Mouse (Mus musculus): ENCODE data around the gene Snx11.
"Not testable (repeated sequence)": the region's sequence is repeated elsewhere in the genome, so short reads cannot be mapped to it uniquely, and the experiment has no call there.

Snx11 gene

DNA sequence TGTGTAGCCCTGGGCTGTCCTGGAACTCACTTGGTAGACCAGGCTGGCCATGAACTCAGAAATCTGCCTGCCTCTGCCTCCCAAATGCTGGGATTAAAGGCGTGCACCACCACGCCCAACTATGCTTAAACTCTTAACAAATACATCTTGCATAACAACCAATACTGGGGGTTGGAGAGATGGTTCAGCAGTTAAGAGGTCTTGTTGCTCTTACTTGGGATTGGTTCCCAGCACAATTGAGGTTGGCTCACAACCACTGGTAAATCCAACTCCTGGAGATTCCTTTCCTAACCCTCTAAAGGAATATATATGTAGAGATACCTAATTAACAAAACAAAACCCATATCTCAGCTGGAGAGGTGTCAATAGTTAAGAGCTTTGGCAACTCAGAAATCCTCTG lies 18.7 kb upstream of the Snx11 start:
- DNase-seq (ENCODE audit: low read depth, low spot score) = no peak

DNA sequence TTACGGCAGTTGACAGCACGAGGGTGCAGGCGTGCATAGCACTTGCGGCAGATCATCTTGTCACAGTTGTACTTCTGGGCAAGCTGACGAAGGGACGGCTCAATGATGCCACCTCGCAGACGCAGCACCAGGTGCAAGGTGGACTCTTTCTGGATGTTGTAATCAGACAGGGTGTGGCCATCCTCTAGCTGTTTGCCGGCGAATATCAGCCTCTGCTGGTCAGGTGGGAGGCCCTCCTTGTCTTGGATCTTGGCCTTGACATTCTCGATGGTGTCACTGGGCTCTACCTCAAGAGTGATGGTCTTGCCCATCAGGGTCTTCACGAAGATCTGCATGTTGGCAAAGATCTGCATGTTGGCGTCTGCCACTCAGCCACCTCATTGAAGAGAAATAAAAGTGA lies 18.1 kb upstream of the Snx11 start:
- no peak for DNase-seq (ENCODE audit: low read depth, low spot score)

- DNase-seq (ENCODE audit: low read depth, low spot score) = no peak
These were observed 13.3 kb upstream of the Snx11 start for GRCm38 (mm10) chr11:96790681-96791080.

DNA sequence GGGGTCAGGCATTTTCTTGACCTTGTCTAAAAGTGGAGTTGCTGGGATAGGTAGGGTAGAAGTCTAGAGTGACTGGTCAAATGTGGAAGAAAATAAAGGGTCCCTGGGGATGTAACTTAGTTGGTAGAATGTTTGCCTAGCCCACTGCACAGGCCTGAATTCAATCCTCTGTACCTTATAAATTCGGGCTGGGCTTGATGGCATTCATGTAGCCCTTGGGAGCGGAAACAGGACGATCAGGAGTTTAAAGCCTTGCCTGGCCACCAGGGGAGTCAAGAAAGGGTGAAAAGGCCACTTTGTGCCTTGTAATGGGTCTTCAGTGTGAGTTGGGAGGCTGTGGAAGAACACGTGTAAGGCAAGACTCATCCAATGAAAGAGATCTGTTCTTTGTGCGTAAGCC lies 12.6 kb upstream of the Snx11 start:
- DNase-seq (ENCODE audit: low read depth, low spot score) = no peak

DNA sequence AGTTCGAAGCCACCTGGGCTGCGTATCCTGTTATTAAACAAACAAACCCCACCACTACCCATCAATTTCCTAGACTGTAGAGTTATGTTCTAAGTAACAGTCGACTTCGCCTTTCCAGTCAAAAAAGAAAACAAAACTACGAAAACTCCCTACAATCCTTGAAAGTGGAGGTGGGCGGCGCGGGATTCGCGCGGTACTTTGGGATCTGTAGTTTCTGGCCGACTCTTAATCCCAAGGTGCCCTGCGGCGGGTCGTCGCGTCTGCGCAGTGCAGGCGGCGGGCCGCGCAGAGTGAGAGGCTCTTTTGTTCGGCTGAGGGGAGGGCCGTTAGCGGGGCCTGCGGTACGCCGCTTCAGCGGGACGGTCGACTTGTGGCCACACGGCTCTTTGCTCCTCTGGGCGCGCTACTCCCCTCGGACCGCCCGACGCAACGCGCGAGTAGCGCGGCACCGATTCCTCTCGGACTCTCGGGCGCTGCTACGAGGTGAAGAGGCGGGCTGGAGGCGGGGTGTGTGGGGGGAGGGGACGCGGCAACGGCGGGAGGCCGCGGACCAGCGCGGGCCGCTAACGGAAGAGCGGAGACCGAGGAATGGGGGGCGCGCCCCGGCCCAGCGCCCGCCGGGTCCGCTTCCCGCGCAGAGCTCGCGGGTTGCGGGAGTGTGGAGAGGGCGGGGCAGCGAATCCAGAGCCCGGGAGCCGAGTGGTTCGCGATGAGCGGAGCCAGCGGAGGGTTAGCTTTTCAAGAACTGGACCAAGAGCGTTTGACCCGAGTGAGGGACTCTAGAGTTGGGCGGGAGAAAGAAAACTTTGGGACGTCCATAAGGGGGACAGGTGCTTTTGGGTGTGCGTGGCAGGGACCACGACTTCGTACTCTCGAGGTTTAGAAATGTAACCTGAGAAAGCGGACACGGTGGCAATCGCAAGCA lies 11.8 kb upstream of the Snx11 start, which contains the start of gene Cbx1:
Gene Cbx1 (plus strand): TSS at position 257 of the 925 bp plus-strand sequence.
- peak; percentile 92 for DNase-seq (ENCODE audit: low read depth, low spot score)

- no peak for DNase-seq (ENCODE audit: low read depth, low spot score)
These were observed 9.5 kb upstream of the Snx11 start for GRCm38 (mm10) chr11:96786731-96787450.

GRCm38 (mm10) chr11:96784847-96785246 lies 7.5 kb upstream of the Snx11 start:
- DNase-seq (ENCODE audit: low read depth, low spot score) = peak; percentile 78

GRCm38 (mm10) chr11:96781425-96781824 lies 4.1 kb upstream of the Snx11 start:
- no peak for DNase-seq (ENCODE audit: low read depth, low spot score)

DNA sequence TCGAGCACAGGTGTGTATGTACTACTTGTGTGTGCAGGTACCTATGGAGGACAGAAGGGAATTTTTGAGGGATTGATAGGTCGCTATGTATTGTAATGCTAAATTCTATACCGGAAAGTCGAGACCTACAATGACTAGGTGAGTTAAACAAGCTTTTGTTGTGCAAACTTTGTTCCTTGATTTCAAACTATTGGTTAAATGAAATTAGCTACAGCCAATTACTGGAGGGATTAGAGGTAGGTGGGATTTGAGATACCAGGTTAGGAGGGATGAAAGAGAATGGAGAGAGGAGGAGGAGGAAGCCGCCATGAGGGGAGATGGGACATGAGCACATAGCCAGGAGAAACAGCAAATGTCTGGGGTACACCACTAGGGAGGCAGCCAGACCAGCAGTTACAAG lies 2.9 kb upstream of the Snx11 start:
- DNase-seq (ENCODE audit: low read depth, low spot score) = no peak

DNA sequence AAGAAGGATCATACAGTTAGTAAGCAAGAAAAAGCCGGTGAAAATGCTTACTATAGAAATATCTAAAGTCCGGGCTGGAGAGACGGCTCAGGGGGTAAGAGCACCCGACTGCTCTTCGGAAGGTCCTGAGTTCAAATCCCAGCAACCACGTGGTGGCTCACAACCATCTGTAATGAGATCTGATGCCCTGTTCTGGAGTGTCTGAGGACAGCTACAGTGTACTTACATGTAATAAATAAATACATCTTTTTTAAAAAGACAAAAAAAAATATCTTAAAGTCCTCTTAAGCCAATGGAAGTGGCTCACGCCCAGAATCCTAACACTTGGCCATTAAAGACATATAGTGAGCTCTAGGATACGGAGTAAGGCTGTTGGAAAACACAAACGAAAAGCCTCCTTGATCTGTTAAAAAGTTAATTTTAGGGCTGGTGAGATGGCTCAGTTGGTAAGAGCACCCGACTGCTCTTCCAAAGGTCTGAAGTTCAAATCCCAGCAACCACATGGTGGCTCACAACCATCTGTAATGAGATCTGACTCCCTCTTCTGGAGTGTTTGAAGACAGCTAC lies 785 bp upstream of the Snx11 start:
- DNase-seq (ENCODE audit: low read depth, low spot score) = not testable (repeated sequence)

DNA sequence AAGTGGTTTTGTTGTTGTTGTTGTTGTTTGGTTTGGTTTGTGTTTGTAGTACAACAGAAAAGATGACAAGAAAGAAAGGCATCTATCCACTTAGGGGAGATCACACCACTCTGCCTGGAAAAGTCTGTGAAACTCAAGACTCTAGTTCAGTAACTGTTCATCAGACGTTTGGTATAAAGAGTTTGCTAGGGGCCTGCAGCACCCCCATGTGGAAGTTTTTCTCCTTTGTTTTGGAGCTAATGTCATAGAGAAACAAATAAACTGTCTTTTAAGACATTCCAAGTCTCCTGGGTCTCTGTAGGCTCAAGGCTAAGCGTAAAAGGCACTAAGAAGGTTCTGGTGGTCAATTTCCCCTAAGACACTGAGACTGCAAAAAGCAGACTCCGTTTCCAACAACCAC lies 1.3 kb downstream of the Snx11 start:
- no peak for DNase-seq (ENCODE audit: low read depth, low spot score)

- DNase-seq (ENCODE audit: low read depth, low spot score) = no peak
These were observed 1.7 kb downstream of the Snx11 start for GRCm38 (mm10) chr11:96775665-96776064.

GRCm38 (mm10) chr11:96775063-96775462 lies 2.3 kb downstream of the Snx11 start:
- no peak for DNase-seq (ENCODE audit: low read depth, low spot score)

GRCm38 (mm10) chr11:96774536-96774935 lies 2.8 kb downstream of the Snx11 start:
- no peak for DNase-seq (ENCODE audit: low read depth, low spot score)

- DNase-seq (ENCODE audit: low read depth, low spot score) = no peak
These were observed 4.9 kb downstream of the Snx11 start for GRCm38 (mm10) chr11:96772413-96772812.

- DNase-seq (ENCODE audit: low read depth, low spot score) = no peak
These were observed 5.9 kb downstream of the Snx11 start for GRCm38 (mm10) chr11:96771274-96771975.

GRCm38 (mm10) chr11:96768240-96768639 lies 9.1 kb downstream of the Snx11 start:
- no peak for DNase-seq (ENCODE audit: low read depth, low spot score)

- DNase-seq (ENCODE audit: low read depth, low spot score) = no peak
These were observed 10.3 kb downstream of the Snx11 start for GRCm38 (mm10) chr11:96767096-96767495.

DNA sequence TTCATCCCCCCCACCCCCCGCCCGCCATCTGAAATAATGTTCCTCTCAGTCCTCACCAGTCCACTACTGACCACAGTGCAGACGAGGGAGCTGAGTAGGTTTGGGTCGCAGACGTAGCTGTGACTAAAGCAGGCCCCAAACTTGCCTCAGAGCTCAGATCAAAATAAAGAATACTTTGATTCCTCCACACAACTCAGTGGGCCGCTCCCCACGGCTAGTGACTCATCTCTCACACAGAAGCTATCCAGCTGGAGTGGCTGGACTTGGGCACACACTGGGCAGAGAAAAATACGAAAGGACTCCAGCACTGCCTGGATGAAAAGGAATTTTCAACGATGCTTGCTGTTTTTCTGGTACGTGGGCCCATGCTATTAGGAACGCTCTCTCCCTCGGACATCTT lies 10.8 kb downstream of the Snx11 start:
- no peak for DNase-seq (ENCODE audit: low read depth, low spot score)

DNA sequence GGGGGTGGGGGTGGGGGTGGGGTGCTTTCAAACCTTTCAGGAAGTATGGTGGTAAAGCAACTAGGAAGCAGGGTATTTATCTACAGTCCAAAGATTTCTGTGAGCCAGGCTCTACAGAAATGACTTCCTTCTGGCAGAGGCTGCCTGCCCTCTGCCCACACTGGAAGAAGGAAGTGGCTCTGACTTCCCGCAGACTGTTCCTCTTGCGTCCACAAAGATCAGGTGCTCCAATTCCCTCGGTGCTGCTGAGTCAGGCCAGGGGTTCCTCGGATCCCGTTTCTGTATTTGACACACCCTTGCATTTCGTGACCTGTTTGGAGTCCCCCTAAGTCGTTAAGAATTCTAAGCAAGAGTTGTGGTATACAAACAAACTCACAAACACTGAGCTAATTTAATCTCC lies 11.7 kb downstream of the Snx11 start:
- no peak for DNase-seq (ENCODE audit: low read depth, low spot score)

GRCm38 (mm10) chr11:96764511-96765350 lies 12.6 kb downstream of the Snx11 start:
- DNase-seq (ENCODE audit: low read depth, low spot score) = no peak

Measured in forelimb bud, embryonic 11.5 days (tissue).